Mouse (Mus musculus) fibroblast of lung, adult 2 months (primary cell): ENCODE measurements around the gene Prss54.

Experiments used
- DNase-seq: peaks from one replicate; pipeline ENCODE4 v3.0.0-alpha.2; 2011; ENCODE audit warnings: low read depth

Prss54 gene

DNA sequence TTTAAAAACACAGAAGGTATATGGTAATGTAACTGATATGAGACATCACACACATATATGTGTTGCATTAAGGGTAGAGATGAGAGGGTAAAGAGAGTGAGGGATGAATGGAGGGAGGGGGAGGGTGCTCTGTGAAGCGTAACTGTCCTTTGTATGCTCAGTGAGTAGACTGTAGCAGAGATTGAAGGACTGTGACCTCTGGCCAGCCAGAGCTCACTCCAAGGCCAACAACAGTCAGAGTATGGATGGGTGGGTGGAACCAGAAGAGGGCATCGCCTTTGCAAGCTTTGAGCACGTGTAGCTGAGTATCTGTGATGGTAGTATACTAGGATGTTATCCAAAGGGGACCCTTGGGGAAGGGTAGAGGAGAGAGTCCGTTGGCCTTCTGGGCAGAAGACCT lies 24.6 kb downstream of the Prss54 start:
- DNase-seq: no peak

DNA sequence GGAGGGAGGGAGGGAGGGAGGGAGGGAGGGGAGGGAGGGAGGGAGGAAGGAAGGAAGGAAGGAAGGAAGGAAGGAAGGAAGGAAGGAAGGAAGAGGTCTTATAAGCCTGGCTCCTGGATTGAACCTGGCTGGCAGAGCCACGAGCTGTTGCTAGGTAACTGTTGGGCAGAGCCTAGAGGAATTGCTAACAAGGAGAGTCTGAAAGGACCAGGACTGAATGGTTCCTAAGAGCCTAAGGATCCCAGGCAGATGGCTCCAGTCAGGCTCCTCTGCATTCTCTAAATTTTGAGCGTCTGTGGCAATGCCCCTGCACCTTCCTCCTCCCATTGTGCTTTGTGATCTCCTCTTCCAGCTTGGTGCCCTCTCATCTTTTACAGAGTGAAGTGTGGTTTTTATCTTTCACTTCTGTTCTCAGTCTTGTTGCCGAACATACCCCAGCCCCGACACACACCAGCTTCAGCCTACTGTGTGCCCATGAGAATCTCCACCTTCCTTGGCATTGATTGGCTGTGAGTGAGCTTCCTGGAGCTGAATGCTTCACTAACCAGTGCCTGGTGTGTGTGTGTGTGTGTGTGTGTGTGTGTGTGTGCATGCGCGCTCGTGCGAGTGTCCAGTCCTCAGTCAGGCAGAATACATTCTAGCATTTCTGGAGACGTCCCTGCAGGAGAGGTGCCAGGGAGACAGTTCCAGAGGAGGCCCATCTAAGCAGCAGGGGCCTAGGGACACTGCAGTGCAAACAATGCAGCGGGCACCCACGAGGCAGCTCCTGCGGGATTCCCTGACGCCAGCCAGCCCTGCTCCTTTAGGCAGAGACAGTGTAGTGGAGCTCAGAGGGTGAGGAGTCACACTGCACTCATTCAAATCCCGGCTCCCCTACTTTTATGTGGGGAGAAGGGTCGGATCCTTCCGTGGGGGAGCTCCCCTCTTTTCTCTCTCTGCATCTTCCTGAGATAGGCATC lies 26.0 kb downstream of the Prss54 start:
- no peak for DNase-seq

- no peak for DNase-seq
Measured at GRCm38 (mm10) chr8:95547931-95548330, 28.2 kb downstream of the Prss54 start.

GRCm38 (mm10) chr8:95546986-95547385 lies 29.2 kb downstream of the Prss54 start:
- no peak for DNase-seq

GRCm38 (mm10) chr8:95545815-95546214 lies 30.3 kb downstream of the Prss54 start:
- DNase-seq: no peak

GRCm38 (mm10) chr8:95543065-95543464 lies 33.1 kb downstream of the Prss54 start:
- DNase-seq: no peak

DNA sequence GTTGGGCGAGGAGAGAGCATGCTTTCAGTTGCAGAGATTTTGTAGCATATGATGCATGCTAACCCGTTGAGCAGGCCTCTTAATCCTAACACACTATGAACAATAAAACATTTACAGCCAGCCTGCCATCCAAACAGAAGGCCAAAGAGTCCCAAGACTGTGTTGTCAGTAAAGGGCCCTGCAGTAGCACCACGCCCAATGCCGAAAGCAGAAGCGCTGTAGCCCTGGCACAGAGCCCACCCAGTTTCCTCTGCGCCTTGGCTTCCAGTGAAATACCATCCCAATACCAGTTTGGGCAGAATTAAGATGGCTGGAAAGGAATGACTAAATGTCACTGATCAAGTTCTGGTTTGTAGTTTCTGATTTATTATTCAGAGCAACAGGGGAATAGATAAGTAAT lies 33.9 kb downstream of the Prss54 start:
- no peak for DNase-seq

DNA sequence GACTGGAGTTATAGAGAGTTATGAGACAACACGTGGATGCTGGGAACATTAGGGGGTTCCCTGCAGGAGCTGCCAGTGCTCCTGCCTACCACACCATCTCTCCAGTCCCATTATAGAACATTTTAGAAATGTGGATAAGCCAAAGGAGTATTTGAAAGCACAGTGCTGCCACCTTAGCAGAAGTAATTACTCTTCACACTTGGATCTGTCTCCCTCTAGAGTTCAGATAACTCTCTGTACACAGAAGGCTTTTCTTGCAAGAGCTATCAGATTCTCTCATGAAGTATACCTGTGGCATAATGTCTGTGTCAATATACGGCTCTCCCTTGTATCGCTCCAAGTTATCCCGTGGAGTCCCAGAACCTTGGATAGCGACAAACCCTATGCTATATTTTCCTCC lies 36.7 kb downstream of the Prss54 start:
- DNase-seq: no peak

DNA sequence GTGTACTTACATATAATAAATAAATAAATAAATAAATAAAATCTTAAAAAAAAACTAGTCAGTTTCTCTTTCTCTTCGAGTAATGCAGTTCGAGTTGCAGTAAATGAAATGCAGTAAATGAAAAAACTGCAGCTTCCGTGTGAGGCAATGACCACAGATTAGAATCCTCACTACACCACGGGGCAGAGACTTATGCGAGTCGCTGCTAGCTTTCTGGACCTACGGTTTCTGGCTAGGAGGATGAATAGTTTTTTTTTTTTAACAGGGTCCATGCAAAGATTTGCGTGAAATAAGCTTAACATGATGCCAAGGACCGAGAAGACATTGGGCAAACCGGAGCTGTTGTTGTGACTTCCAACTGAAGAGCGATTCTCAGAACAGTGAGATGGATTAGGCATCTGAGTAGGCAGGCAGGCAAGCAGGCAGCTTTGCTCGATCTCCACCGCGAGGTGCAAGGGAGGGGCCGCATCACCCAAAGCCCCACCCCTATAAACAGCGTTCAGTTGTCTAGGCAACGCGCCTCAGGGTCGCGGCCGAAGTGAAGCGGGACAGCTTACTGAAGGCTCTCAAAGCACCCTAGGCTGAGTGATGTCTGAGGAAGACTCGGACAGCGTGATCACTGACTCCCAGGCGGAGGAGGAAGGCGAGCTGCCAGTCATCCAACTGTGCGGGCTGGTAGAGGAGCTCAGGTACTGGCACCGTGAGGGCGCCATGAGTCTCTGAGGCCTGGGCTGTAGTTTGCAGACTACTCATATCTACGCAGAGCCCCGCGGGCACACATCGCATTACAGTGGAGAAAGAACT lies 42.4 kb downstream of the Prss54 start, which contains the start of gene Ccdc113:
Ccdc113 (plus strand) TSS at position 502 of the 804 bp plus-strand sequence.
- no peak for DNase-seq

GRCm38 (mm10) chr8:95532206-95532605 lies 43.9 kb downstream of the Prss54 start:
- no peak for DNase-seq

DNA sequence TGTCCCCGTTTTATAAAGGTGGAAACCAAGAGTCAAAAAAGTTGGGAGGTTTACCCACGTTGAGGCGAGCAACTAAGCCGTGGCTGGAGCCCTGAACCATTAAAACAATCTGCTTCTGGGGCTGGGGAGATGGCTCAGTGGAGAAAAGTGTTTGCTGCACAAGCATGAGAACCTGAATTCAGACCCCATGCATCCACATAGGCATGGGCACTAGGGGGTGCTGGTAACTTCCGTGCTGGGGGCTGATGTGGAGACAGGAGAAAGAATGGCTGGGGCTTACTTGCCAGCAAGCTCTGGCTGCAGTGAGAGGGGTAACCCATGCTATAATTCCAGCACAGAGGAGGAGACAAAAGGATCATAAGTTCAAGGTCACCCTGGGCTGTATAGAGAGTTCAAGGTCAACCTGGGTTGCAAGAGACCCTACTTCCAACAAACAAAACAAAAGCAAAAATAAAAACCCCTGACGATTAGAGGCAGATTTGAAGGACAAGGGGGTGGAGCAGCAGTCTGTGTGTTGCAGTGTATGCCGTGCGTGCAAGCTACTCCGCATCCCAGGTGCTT lies 47.3 kb downstream of the Prss54 start:
- no peak for DNase-seq

GRCm38 (mm10) chr8:95528194-95528593 lies 47.9 kb downstream of the Prss54 start:
- no peak for DNase-seq

DNA sequence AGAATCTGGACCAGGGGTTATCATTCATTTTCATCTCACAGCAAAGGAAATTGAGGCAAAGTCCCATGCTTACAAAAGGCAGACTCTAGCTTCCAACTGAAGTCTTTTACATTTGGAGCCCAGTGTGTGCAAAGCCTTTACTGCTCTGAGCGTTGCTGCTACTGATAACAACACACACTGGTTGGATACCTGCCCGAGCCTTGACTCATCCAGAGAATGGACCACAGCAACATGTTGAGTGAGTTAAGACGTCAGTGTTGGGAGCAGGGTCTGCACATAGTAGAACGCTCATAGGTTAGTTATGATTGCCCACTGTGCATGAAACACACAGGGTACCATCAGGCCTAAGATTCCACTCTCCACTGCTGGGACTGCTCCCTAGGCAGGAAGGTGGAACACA lies 52.1 kb downstream of the Prss54 start:
- DNase-seq: no peak

DNA sequence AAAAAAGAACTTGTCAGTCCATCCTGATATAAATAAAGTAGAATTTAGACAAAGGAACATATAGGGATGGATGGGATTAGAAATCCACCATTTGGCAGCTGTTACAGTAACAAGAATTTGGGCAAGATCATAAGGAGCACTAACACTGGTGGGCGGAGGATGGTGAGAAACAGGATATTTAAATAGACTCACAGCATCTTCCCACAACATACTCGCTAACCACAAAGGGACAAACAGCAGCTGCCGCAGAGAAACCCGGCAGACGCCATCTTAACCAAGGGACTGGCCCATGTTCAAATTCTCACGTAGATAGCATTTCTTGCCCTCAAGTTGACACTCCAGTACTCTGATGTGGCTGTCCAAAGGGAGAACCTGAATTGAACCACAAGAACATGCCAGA lies 59.2 kb downstream of the Prss54 start:
- DNase-seq: no peak

DNA sequence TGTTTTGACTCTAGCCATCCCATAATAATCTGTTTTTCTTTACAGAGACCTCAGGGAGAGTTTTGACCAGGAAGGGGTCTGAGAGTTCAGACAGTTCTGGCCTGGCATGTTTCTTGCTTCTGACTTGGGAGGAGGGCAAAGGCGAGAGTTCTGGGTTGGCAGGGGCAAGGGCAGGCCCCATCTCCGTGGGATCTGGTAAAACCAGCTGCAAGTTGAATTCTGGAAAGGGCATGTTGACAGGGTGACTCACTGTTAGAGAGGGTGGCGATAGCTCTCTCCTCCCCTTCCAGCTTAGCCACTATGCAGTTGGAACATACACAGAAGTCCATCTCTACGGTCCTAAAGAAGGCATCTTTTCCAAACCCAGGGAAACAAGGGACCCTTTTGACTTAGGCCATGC lies 62.9 kb downstream of the Prss54 start:
- peak; percentile 66 for DNase-seq

GRCm38 (mm10) chr8:95512257-95512656 lies 63.9 kb downstream of the Prss54 start:
- DNase-seq: no peak
